Mouse (Mus musculus) forebrain, embryonic 11.5 days (tissue): Measurements from ENCODE around the gene Rims1. TPM values are rescaled to one million over a fixed set of nuclear protein-coding genes. Genes with fewer than 3 reads are reported as not detected.

Experiments used
- ATAC-seq: fragments of 200-750 bp; cut with Nextera tagmentation; replicated peaks from 2 replicates; pipeline ENCODE4 v1.8.0; 2017; ENCODE audit warnings: moderate TSS enrichment; ENCODE audit not compliant: low FRiP score
- DNase-seq: peaks from one replicate; pipeline ENCODE4 v3.0.0-alpha.2; 2017; ENCODE audit warnings: low spot score
- H3K27ac ChIP-seq: fragments of 300-500 bp; sonication (generic); 2 replicates; pipeline ENCODE4 v1.5.1; 2014; ENCODE audit warnings: low read depth, low read length
- H3K27me3 ChIP-seq: fragments of 300-500 bp; sonication (generic); 2 replicates; pipeline ENCODE4 v1.6.1; 2014; ENCODE audit warnings: mild to moderate bottlenecking, low read length, mixed read lengths; ENCODE audit not compliant: control insufficient read depth, insufficient read depth
- H3K36me3 ChIP-seq: fragments of 300-500 bp; sonication (generic); 2 replicates; pipeline ENCODE4 v1.6.1; 2014; ENCODE audit warnings: mild to moderate bottlenecking, low read length, moderate library complexity, mixed read lengths; ENCODE audit not compliant: control insufficient read depth, insufficient read depth
- H3K4me1 ChIP-seq: fragments of 300-500 bp; sonication (generic); replicated peaks from 2 replicates; pipeline ENCODE4 v1.6.1; 2014; ENCODE audit warnings: low read length, mixed read lengths; ENCODE audit not compliant: control insufficient read depth, insufficient read depth
- H3K4me2 ChIP-seq: fragments of 300-500 bp; sonication (generic); 2 replicates; pipeline ENCODE4 v1.6.1; 2014; ENCODE audit warnings: low read depth, mild to moderate bottlenecking, low read length, moderate library complexity, mixed read lengths; ENCODE audit not compliant: severe bottlenecking
- H3K4me3 ChIP-seq: fragments of 300-500 bp; sonication (generic); 2 replicates; pipeline ENCODE4 v1.5.1; 2014; ENCODE audit warnings: low read depth, low read length
- H3K9ac ChIP-seq: fragments of 300-500 bp; sonication (generic); 2 replicates; pipeline ENCODE4 v1.6.1; 2014; ENCODE audit warnings: low read length
- H3K9me3 ChIP-seq: fragments of 300-500 bp; sonication (generic); 2 replicates; pipeline ENCODE4 v1.6.1; 2016; ENCODE audit warnings: low read length, mixed read lengths; ENCODE audit not compliant: control insufficient read depth
- WGBS: fragments of 180-500 bp; shearing (Covaris S2); extraction: QIAGEN DNeasy Blood & Tissue Kit; methylation state at CpG from one replicate; pipeline ENCODE4 v1.1.7; 2014; 5-methylcytosine and 5-hydroxymethylcytosine counted together
- polyA plus RNA-seq: library from polyadenylated mRNA; unstranded; fragments of >200 nt; fragmentation: Nextera tagmentation; extraction: Ambion mirVana; gene quantifications from 2 replicates; pipeline ENCODE4 v1.2.1, GENCODE M21; 2014

The Rims1 gene
- polyA plus RNA-seq, 1 experiment from 2014 or later, result 3.1 TPM

DNA sequence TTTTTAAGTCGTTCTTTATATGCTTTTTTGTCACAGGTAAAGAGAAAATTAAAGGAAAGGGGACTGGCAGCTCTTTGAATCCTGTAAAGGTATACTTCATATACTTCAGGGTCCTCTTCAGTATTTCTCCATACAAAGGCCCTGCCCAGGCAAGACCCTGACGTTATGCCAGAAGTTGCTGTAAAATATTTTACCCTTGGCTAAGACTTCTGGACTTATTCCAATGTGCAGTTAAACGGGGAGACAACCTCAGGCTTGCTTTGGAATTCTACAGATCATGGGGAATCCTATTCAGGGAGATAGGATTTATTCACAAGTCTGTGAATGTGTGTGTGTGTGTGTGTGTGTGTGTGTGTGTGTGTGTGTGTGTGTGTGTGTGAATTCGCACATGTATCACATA is 270.7 kb downstream of the Rims1 start:
- 61% methylated on average over 4 of the region's 4 CpGs for WGBS
- Histone ChIP-seq H3K27me3 (peaks cover 11% of the 10 kb centered on the region), H3K4me1 (no peaks in the 10 kb centered on the region), H3K9me3 (no peaks in the 10 kb centered on the region), H3K4me2 (no peak overlapping the region), H3K9ac (no peak overlapping the region), H3K4me3 (no peak overlapping the region), H3K27ac (no peak overlapping the region), H3K36me3 (no peaks in the 10 kb centered on the region)
- DNase-seq (no peak), ATAC-seq (no peak)

- Histone ChIP-seq H3K27ac (no peak overlapping the region), H3K27me3 (peaks cover 11% of the 10 kb centered on the region), H3K4me3 (peak overlapping the region; percentile 63), H3K4me2 (peak overlapping the region; percentile 84), H3K9me3 (no peaks in the 10 kb centered on the region), H3K4me1 (no peaks in the 10 kb centered on the region), H3K9ac (peak overlapping the region; percentile 57), H3K36me3 (no peaks in the 10 kb centered on the region)
- under 1% methylated on average over 110 of the region's 112 CpGs for WGBS
- DNase-seq (peak; percentile 81), ATAC-seq (peak; percentile 89)
These were observed 272.4 kb downstream of the Rims1 start for GRCm38 (mm10) chr1:22533146-22534096.

- no peaks in the 10 kb centered on the region for H3K36me3 ChIP-seq
- 90% methylated on average over 4 of the region's 4 CpGs for WGBS
- no peaks in the 10 kb centered on the region for H3K4me1 ChIP-seq
- no peaks in the 10 kb centered on the region for H3K9me3 ChIP-seq
- no peak overlapping the region for H3K9ac ChIP-seq
- DNase-seq, result no peak
- ATAC-seq, result no peak
- no peaks in the 10 kb centered on the region for H3K27me3 ChIP-seq
- no peak overlapping the region for H3K4me2 ChIP-seq
- H3K27ac ChIP-seq, result no peak overlapping the region
- H3K4me3 ChIP-seq, result no peak overlapping the region
These were observed 290.7 kb downstream of the Rims1 start for GRCm38 (mm10) chr1:22515103-22515502.

DNA sequence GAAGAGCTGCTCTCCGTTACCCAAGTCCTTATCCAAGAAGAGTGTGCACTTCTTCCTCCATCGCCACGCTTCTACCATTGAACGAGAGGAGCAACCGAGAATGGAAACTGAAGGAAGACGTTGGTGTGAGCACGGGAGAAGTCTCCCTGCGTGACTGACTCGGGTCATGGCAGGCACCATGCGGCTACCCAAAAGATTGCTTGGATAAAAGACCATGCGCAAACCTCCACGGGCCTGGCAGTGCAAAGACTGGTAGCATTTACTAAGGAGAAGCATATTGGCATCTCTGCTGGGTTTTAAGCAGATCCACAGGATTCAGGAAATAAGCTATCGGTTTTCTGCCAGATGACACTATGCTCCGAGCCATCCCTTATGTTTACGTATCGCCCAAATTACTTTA is 293.4 kb downstream of the Rims1 start:
- ATAC-seq (no peak), DNase-seq (no peak)
- WGBS, result 88% methylated on average over 16 of the region's 16 CpGs
- H3K9me3 ChIP-seq, result no peaks in the 10 kb centered on the region
- H3K4me1 ChIP-seq, result 0 out of 2 replicates have a peak, but pooled peaks cover 2% of the 10 kb centered on the region
- H3K27me3 ChIP-seq, result no peaks in the 10 kb centered on the region
- no peak overlapping the region for H3K27ac ChIP-seq
- no peak overlapping the region for H3K4me2 ChIP-seq
- no peak overlapping the region for H3K9ac ChIP-seq
- no peak overlapping the region for H3K4me3 ChIP-seq
- H3K36me3 ChIP-seq, result no peaks in the 10 kb centered on the region

DNA sequence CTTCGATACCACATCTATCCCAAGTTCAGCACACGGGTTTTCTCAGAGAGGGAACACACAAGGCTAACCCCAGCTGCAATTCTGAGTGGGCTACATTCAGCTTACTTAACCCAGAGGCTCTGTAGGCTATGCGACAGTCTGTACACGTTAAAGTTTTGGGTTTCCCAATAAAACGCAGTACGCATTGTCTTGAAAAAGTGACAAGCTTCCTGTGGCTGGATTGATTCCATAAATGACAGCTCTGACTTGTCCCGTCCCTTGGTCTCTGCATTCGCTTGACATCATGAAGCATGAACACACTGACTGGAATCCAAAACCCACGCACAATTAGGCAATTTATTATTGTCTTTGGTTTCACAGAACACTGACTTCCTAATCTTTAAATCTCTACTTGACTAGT is 294.2 kb downstream of the Rims1 start:
- DNase-seq, result no peak
- 0 out of 2 replicates have a peak, but pooled peaks cover 2% of the 10 kb centered on the region for H3K4me1 ChIP-seq
- WGBS, result 81% methylated on average over 9 of the region's 9 CpGs
- no peak overlapping the region for H3K4me2 ChIP-seq
- no peak for ATAC-seq
- H3K27ac ChIP-seq, result no peak overlapping the region
- no peaks in the 10 kb centered on the region for H3K36me3 ChIP-seq
- H3K9ac ChIP-seq, result no peak overlapping the region
- no peaks in the 10 kb centered on the region for H3K9me3 ChIP-seq
- no peaks in the 10 kb centered on the region for H3K27me3 ChIP-seq
- no peak overlapping the region for H3K4me3 ChIP-seq

- Histone ChIP-seq H3K4me3 (no peak overlapping the region), H3K9me3 (no peaks in the 10 kb centered on the region), H3K27me3 (no peaks in the 10 kb centered on the region), H3K4me2 (no peak overlapping the region), H3K36me3 (no peaks in the 10 kb centered on the region), H3K4me1 (0 out of 2 replicates have a peak, but pooled peaks cover 2% of the 10 kb centered on the region), H3K9ac (no peak overlapping the region), H3K27ac (no peak overlapping the region)
- no peak for DNase-seq
- 0 out of 2 replicates have a peak, but pooled peaks have one; percentile 27 for ATAC-seq
- WGBS, result 63% methylated on average over 11 of the region's 11 CpGs
These were observed 296.8 kb downstream of the Rims1 start for GRCm38 (mm10) chr1:22508735-22509615.

GRCm38 (mm10) chr1:22487270-22487864 is 318.4 kb downstream of the Rims1 start:
- no peaks in the 10 kb centered on the region for H3K9me3 ChIP-seq
- DNase-seq (no peak), ATAC-seq (peak; percentile 44; the same call in 1 of the 2 replicates)
- no peaks in the 10 kb centered on the region for H3K36me3 ChIP-seq
- WGBS, result 50% methylated on average over 7 of the region's 7 CpGs
- H3K4me2 ChIP-seq, result no peak overlapping the region
- H3K27ac ChIP-seq, result no peak overlapping the region
- H3K9ac ChIP-seq, result no peak overlapping the region
- H3K27me3 ChIP-seq, result no peaks in the 10 kb centered on the region
- H3K4me3 ChIP-seq, result no peak overlapping the region
- H3K4me1 ChIP-seq, result no peaks in the 10 kb centered on the region

DNA sequence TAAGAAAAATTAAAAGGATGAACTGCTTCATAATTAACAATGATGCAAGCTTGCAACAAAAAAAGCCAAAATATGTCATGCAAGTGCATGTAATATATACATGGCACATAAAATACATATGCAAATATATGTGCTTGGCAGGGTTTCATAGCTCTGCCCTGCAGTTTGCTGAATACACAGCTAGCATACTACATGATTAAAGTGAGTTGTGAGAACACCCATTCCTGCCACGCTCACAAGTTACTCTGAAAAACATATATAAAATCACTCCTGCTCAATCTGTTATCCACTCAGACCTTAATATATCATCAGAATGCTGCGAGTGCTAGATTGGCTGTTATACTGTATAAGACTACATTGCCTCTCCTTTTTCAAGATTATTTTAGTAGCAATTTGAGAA is 329.6 kb downstream of the Rims1 start:
- H3K36me3 ChIP-seq, result no peaks in the 10 kb centered on the region
- WGBS, result 88% methylated on average over 2 of the region's 2 CpGs
- DNase-seq, result no peak
- H3K4me3 ChIP-seq, result no peak overlapping the region
- H3K27me3 ChIP-seq, result no peaks in the 10 kb centered on the region
- ATAC-seq, result no peak
- H3K4me2 ChIP-seq, result no peak overlapping the region
- no peak overlapping the region for H3K9ac ChIP-seq
- no peak overlapping the region for H3K27ac ChIP-seq
- H3K4me1 ChIP-seq, result no peaks in the 10 kb centered on the region
- no peaks in the 10 kb centered on the region for H3K9me3 ChIP-seq
